ENCODE assay signal across 9 mouse cellular contexts in genomic region chr7:46181590-46181989, GRCm38 (mm10). TPM values are rescaled to one million over a fixed set of nuclear protein-coding genes. Genes with fewer than 3 reads are reported as not detected.
A peak's percentile ranks its signal among the peaks of the same experiment; 100 is the strongest.
DNase-seq lines count a peak whose midpoint lies in the region; TF ChIP-seq lines count a peak whose summit lies in the region.
"Had no signal": no experiment of that assay in that cellular context is flagged by ENCODE, and none has a peak within 500 bp of the region (broad histone marks: within the 10 kb centered on the region; RNA-seq: fewer than 3 reads in every experiment).

No protein-coding gene starts in this region.

- H3K4me3 ChIP-seq in small intestine, adult 2 months (ENCODE audit: low read depth, low read length): no peak overlapping the region
- H3K4me3 ChIP-seq: limb, embryonic 12.5 days had no signal

- 0 out of 2 replicates have a peak, but pooled peaks cover 4% of the 10 kb centered on the region for H3K4me1 ChIP-seq in small intestine, adult 2 months (ENCODE audit: control insufficient read depth, insufficient read depth, insufficient read length, low read length)

- peak; percentile 50 for DNase-seq in gastrocnemius, postnatal 10 days
- DNase-seq in gastrocnemius, adult 8-10 months (ENCODE audit: low spot score in 2 of 2): no peak
- DNase-seq in T-cell, adult 2 months (ENCODE audit: low spot score): peak; percentile 30
- DNase-seq in cerebellum, postnatal 14 days: peak; percentile 87 to 88
- peak; percentile 35 to 65 for DNase-seq in frontal cortex, postnatal 36 days (ENCODE audit: low spot score in 2 of 2)
- DNase-seq in kidney, postnatal 14 days: peak; percentile 59
- peak; percentile 30 to 48 for DNase-seq in lung, postnatal 4 days

- WGBS in small intestine, adult 2 months: under 1% methylated on average over 3 of the region's 3 CpGs

- H3K27ac ChIP-seq in small intestine, adult 2 months (ENCODE audit: insufficient read depth, low read depth, low read length): no peak overlapping the region
- H3K27ac ChIP-seq: limb, embryonic 12.5 days had no signal

- TF ChIP-seq POLR2A in small intestine, adult 2 months (IDR thresholded peaks at IDR 0.05; ENCODE audit: low read depth, low read length): no peak

- peaks cover 13% of the 10 kb centered on the region for H3K27me3 ChIP-seq in small intestine, adult 2 months (ENCODE audit: control insufficient read depth, insufficient read depth, low read length)

- H3K36me3 ChIP-seq in small intestine, adult 2 months (ENCODE audit: control insufficient read depth, insufficient read depth, low read length): no peaks in the 10 kb centered on the region
- H3K36me3 ChIP-seq: limb, embryonic 12.5 days had no signal

- TF ChIP-seq CTCF in small intestine, adult 2 months (IDR thresholded peaks at IDR 0.05; ENCODE audit: extremely low read depth, insufficient read length, insufficient replicate concordance, low read depth, low read length): peak; percentile 78; the same call in 1 of the 2 replicates

RNA-seq across cellular contexts. Expression of gene Abcc8, which starts 1.8 kb away (rescaled TPM):
- 1 to 10 TPM; 2.5 to 2.8 TPM for total RNA-seq in gastrocnemius, postnatal 10 days (2021)
- total RNA-seq in gastrocnemius, adult 8-10 months (2022): 1 to 10 TPM; 3.0 to 6.3 (median 4.2) TPM
- 1.3 and 2.4 TPM in 2 replicates for polyA plus RNA-seq in small intestine, adult 2 months (2012; rRNA removed)

RNA-seq across cellular contexts. Expression of gene Ush1c, which starts 56.7 kb away (rescaled TPM):
- 1 to 10 TPM; 1.1 to 2.0 TPM for total RNA-seq in gastrocnemius, postnatal 10 days (2021)
- total RNA-seq in gastrocnemius, adult 8-10 months (2022): 10 to 100 TPM in 1 of 4 experiments, 1 to 10 TPM in 3; 5.6 to 11.4 (median 7.0) TPM
- polyA plus RNA-seq in small intestine, adult 2 months (2012; rRNA removed): 34.5 and 105 TPM in 2 replicates

RNA-seq across cellular contexts. Expression of gene Otog, which starts 59.2 kb away (rescaled TPM):
- under 1 TPM; 0.27 to 0.31 TPM for total RNA-seq in gastrocnemius, postnatal 10 days (2021)
- under 1 TPM; 0.39 to 0.88 (median 0.65) TPM for total RNA-seq in gastrocnemius, adult 8-10 months (2022)
- polyA plus RNA-seq in small intestine, adult 2 months (2012; rRNA removed): 0.04 TPM in 1 of 2 replicates, not detected in the other

Comparison
In these comparisons a context has a peak if more than half of its experiments do, and no peak if none do; other contexts are left out.
1. DNase-seq: peak in gastrocnemius, postnatal 10 days (single experiment), T-cell, adult 2 months (single experiment), cerebellum, postnatal 14 days (2 of 2), frontal cortex, postnatal 36 days (2 of 2), kidney, postnatal 14 days (single experiment) and lung, postnatal 4 days (2 of 2); none in gastrocnemius, adult 8-10 months (0 of 2).